Mouse (Mus musculus) hindbrain, embryonic 11.5 days (tissue): ENCODE data around the gene 4933424G06Rik. TPM values are rescaled to one million over a fixed set of nuclear protein-coding genes. Genes with fewer than 3 reads are reported as not detected.

ENCODE experiments used
- ATAC-seq: fragments of 200-750 bp; cut with Nextera tagmentation; 2 replicates; pipeline ENCODE4 v1.8.0; 2017; ENCODE audit warnings: mild to moderate bottlenecking, moderate TSS enrichment, moderate library complexity; ENCODE audit not compliant: low FRiP score
- DNase-seq: peaks from one replicate; pipeline ENCODE4 v3.0.0-alpha.2; 2015; ENCODE audit warnings: low spot score
- H3K27ac ChIP-seq: fragments of 300-500 bp; sonication (generic); 2 replicates; pipeline ENCODE4 v1.5.1; 2014; ENCODE audit warnings: mild to moderate bottlenecking, low read depth, low read length
- H3K27me3 ChIP-seq: fragments of 300-500 bp; sonication (generic); 2 replicates; pipeline ENCODE4 v1.6.1; 2014; ENCODE audit warnings: mild to moderate bottlenecking, low read length, moderate library complexity, mixed read lengths; ENCODE audit not compliant: control insufficient read depth, insufficient read depth
- H3K36me3 ChIP-seq: fragments of 300-500 bp; sonication (generic); 2 replicates; pipeline ENCODE4 v1.6.1; 2014; ENCODE audit warnings: mild to moderate bottlenecking, low read length, moderate library complexity, mixed read lengths; ENCODE audit not compliant: control insufficient read depth, insufficient read depth
- H3K4me1 ChIP-seq: fragments of 300-500 bp; sonication (generic); replicated peaks from 2 replicates; pipeline ENCODE4 v1.6.1; 2014; ENCODE audit warnings: low read length, mixed read lengths; ENCODE audit not compliant: control insufficient read depth, insufficient read depth
- H3K4me2 ChIP-seq: fragments of 300-500 bp; sonication (generic); replicated peaks from 2 replicates; pipeline ENCODE4 v1.6.1; 2014; ENCODE audit warnings: mild to moderate bottlenecking, low read depth, low read length
- H3K4me3 ChIP-seq: fragments of 300-500 bp; sonication (generic); 2 replicates; pipeline ENCODE4 v1.5.1; 2014; ENCODE audit warnings: low read depth, low read length
- H3K9ac ChIP-seq: fragments of 300-500 bp; sonication (generic); 2 replicates; pipeline ENCODE4 v1.6.1; 2014; ENCODE audit warnings: low read depth, low read length
- H3K9me3 ChIP-seq: fragments of 300-500 bp; sonication (generic); 2 replicates; pipeline ENCODE4 v1.6.1; 2016; ENCODE audit warnings: low read length; ENCODE audit not compliant: control insufficient read depth
- WGBS: fragments of 180-500 bp; shearing (Covaris S2); extraction: QIAGEN DNeasy Blood & Tissue Kit; methylation state at CpG from one replicate; pipeline ENCODE4 v1.1.7; 2014; 5-methylcytosine and 5-hydroxymethylcytosine counted together
- polyA plus RNA-seq: library from polyadenylated mRNA; unstranded; fragments of >200 nt; fragmentation: Nextera tagmentation; extraction: Ambion mirVana; gene quantifications from 2 replicates; pipeline ENCODE4 v1.2.1, GENCODE M21; 2014

4933424G06Rik gene
- polyA plus RNA-seq, 1 experiment from 2014 or later, result 0.19 TPM

DNA sequence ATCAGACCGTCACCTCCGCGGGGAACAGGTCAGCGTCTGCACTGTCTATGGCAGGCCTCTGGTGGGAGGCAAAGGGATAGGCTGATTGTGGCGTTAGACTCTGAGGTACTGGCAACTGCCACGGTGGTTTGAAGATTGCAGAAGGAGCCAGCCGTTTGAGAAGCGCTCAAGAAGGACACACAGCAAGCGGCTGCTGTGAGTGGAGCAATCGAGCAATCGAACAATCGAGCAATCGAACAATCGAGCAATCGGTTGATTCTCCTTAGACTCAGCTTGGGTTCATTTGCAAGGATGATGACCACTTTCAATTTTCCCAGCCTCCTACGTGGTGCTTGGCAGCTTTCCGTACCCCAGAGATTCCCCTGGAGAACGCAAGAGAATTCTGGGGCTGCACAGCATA is 49.1 kb downstream of the 4933424G06Rik start:
- no peak overlapping the region for H3K9ac ChIP-seq
- no peak overlapping the region for H3K27ac ChIP-seq
- H3K27me3 ChIP-seq, result no peaks in the 10 kb centered on the region
- no peak overlapping the region for H3K4me2 ChIP-seq
- no peaks in the 10 kb centered on the region for H3K36me3 ChIP-seq
- no peaks in the 10 kb centered on the region for H3K4me1 ChIP-seq
- H3K9me3 ChIP-seq, result no peaks in the 10 kb centered on the region
- DNase-seq (no peak), ATAC-seq (no peak)
- no peak overlapping the region for H3K4me3 ChIP-seq
- WGBS, result 88% methylated on average over 18 of the region's 18 CpGs

DNA sequence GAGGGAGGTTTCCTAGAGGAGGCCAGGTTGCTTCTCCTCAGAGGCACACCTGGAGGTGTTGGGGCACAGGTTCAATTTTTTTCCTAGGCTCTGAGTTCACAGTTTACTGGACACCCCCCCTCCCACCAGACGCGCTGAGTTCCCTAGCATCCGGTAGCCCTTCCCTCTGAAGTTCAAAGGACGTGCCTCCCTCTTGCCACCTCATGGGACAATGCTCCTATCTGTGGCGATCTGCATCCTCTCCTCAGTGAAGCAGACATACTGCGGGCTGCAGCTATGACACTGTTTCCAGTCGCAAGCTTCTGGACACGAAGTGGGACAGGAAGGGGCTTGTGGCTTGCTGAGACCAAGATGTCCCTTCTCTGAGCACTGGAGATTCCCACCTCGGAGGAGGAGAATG is 50.5 kb downstream of the 4933424G06Rik start:
- 85% methylated on average over 9 of the region's 9 CpGs for WGBS

GRCm38 (mm10) chr1:36761061-36761460 is 51.1 kb downstream of the 4933424G06Rik start:
- no peaks in the 10 kb centered on the region for H3K36me3 ChIP-seq
- WGBS, result 88% methylated on average over 8 of the region's 8 CpGs
- no peak overlapping the region for H3K9ac ChIP-seq

More for the DNA sequence above, 50.5 kb downstream of the 4933424G06Rik start:
- no peak for DNase-seq
- H3K36me3 ChIP-seq, result no peaks in the 10 kb centered on the region
- no peak overlapping the region for H3K4me3 ChIP-seq
- H3K4me2 ChIP-seq, result no peak overlapping the region
- no peaks in the 10 kb centered on the region for H3K27me3 ChIP-seq
- no peak overlapping the region for H3K27ac ChIP-seq
- H3K9ac ChIP-seq, result no peak overlapping the region
- no peaks in the 10 kb centered on the region for H3K4me1 ChIP-seq
- no peaks in the 10 kb centered on the region for H3K9me3 ChIP-seq
- ATAC-seq, result no peak

GRCm38 (mm10) chr1:36761568-36761967 is 51.6 kb downstream of the 4933424G06Rik start, which contains the start of gene Zap70:
TSS of gene Zap70 (plus strand) at chr1:36761798.
- no peak for DNase-seq
- 80% methylated on average over 11 of the region's 11 CpGs for WGBS

More at GRCm38 (mm10) chr1:36761061-36761460, 51.1 kb downstream of the 4933424G06Rik start:
- H3K9me3 ChIP-seq, result no peaks in the 10 kb centered on the region
- no peak for DNase-seq
- no peak overlapping the region for H3K4me2 ChIP-seq
- H3K4me1 ChIP-seq, result no peaks in the 10 kb centered on the region
- no peak for ATAC-seq
- no peaks in the 10 kb centered on the region for H3K27me3 ChIP-seq
- no peak overlapping the region for H3K27ac ChIP-seq
- no peak overlapping the region for H3K4me3 ChIP-seq

DNA sequence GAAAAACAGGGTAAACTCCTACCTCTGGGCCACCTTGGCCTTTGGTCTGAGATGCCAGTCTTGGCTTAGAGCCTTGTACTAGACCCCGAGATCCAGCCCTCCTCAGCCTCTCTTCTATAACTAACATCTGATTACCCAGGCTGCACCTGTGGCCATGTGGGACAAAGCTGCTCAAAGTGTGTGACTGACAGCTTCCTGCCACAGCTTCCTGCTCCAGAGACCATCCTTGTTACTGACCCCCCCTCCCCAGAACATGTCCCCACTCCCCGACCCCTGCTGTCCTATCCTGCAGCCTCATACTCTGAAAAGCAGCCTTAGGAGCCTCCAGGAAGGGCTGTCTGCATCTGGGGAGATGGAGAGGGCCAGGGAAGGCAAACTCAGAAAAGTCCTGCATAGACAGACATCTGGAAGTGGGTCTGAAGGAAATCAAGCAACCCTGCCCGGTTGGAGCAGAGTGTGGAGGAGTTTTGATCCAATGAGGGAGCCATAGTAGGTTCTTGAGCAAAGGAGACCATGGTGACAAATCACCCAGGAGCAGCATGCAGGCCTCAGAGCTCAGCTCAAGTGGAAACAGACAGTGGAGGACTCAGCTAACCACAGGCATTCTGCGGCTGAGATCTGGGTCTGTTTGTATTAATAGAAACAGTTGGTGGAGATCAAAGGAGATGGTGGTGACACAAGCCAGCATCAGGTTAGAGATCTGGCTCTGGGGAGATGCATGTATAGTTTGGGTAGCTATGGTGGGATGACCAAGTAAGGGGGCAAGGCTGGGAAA is 56.7 kb downstream of the 4933424G06Rik start:
- DNase-seq (no peak), ATAC-seq (no peak)
- H3K36me3 ChIP-seq, result no peaks in the 10 kb centered on the region
- H3K4me1 ChIP-seq, result 0 out of 2 replicates have a peak, but pooled peaks cover 3% of the 10 kb centered on the region
- WGBS, result 76% methylated on average over 4 of the region's 4 CpGs
- no peak overlapping the region for H3K4me2 ChIP-seq
- no peaks in the 10 kb centered on the region for H3K9me3 ChIP-seq
- no peak overlapping the region for H3K27ac ChIP-seq
- no peak overlapping the region for H3K9ac ChIP-seq
- peaks cover 5% of the 10 kb centered on the region; the same call in 1 of the 2 replicates for H3K27me3 ChIP-seq
- no peak overlapping the region for H3K4me3 ChIP-seq

More at GRCm38 (mm10) chr1:36761568-36761967, 51.6 kb downstream of the 4933424G06Rik start, which contains the start of gene Zap70:
- H3K27ac ChIP-seq, result no peak within 1 kb of the TSS
- H3K4me3 ChIP-seq, result no peak within 1 kb of the TSS
- H3K4me1 ChIP-seq, result no peaks in the 10 kb centered on the region
- no peaks in the 10 kb centered on the region for H3K9me3 ChIP-seq
- H3K4me2 ChIP-seq, result no peak within 1 kb of the TSS
- ATAC-seq, result no peak
- H3K9ac ChIP-seq, result no peak within 1 kb of the TSS
- H3K36me3 ChIP-seq, result no peaks in the 10 kb centered on the region
- H3K27me3 ChIP-seq, result no peaks in the 10 kb centered on the region

DNA sequence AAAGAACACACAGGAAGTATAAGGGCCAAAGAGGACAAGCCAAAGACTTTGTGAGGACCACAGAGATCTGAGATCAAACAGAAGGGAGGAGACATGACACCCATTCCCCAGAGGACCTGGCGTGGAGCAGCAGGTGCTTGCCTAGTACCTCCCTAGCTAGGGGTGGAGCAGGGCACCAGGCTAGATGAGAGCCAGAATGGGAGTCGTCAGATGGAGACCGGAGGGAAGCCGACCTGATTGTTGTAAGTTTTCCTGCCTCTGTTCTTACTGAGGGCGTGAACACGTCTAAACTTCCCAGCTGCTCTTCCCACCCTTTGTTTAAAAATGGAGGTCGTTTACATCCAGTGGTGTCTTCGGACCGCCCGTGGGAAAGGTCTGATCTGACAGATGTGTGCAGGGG is 57.4 kb downstream of the 4933424G06Rik start:
- no peak overlapping the region for H3K27ac ChIP-seq
- no peak overlapping the region for H3K4me2 ChIP-seq
- H3K36me3 ChIP-seq, result no peaks in the 10 kb centered on the region
- H3K9ac ChIP-seq, result no peak overlapping the region
- DNase-seq, result no peak
- 53% methylated on average over 10 of the region's 10 CpGs for WGBS
- H3K4me3 ChIP-seq, result no peak overlapping the region
- no peak for ATAC-seq
- no peaks in the 10 kb centered on the region for H3K9me3 ChIP-seq
- peaks cover 5% of the 10 kb centered on the region; the same call in 1 of the 2 replicates for H3K27me3 ChIP-seq
- H3K4me1 ChIP-seq, result 0 out of 2 replicates have a peak, but pooled peaks cover 3% of the 10 kb centered on the region

DNA sequence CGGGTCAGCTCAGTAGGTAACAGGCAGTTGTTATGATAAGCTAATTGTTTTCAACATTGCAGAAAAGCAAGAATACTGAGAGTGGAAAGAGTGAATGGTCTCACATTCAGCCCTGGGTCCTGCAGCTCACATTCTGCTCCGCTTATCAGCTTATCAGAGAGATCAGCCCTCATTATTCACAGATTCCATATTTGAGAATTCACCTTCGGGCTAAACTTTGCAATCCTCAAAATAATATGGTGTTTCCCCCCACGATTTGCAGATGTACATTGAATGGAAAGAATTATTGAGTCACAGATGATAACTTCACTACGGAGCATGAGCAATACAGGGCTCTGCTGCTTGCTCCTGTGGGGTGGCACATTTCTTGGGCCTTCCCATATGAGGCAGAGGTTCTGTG is 58.8 kb downstream of the 4933424G06Rik start:
- no peak for ATAC-seq
- WGBS, result 84% methylated on average over 5 of the region's 5 CpGs
- H3K9ac ChIP-seq, result no peak overlapping the region

DNA sequence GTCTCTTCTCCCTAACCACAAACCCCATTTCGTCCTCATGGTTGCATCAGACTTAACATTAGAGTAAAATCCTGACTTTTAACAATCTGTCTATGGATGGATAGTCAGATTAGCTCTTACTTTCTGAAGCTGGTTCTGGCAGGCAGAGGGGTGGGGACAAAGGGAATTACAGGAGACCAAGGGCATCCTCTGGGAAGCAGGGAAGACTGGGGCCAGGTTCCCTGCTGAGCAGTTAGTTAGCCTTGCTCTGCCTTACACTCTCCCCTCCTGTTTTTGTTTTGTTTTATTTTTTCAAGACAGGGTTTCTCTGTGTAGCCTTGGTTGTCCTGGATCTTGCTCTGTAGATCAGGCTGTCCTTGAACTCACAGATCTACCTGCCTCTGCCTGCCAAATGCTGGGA is 60.0 kb downstream of the 4933424G06Rik start:
- H3K9me3 ChIP-seq, result no peaks in the 10 kb centered on the region
- H3K9ac ChIP-seq, result no peak overlapping the region
- 0 out of 2 replicates have a peak, but pooled peaks cover 3% of the 10 kb centered on the region for H3K4me1 ChIP-seq
- DNase-seq (no peak), ATAC-seq (no peak)
- no peak overlapping the region for H3K4me2 ChIP-seq
- WGBS, result 91% methylated on average over 1 of the region's 1 CpGs
- H3K36me3 ChIP-seq, result no peaks in the 10 kb centered on the region
- no peak overlapping the region for H3K27ac ChIP-seq
- no peak overlapping the region for H3K4me3 ChIP-seq
- H3K27me3 ChIP-seq, result peaks cover 5% of the 10 kb centered on the region; the same call in 1 of the 2 replicates

More for the DNA sequence above, 58.8 kb downstream of the 4933424G06Rik start:
- 0 out of 2 replicates have a peak, but pooled peaks cover 3% of the 10 kb centered on the region for H3K4me1 ChIP-seq
- H3K4me2 ChIP-seq, result no peak overlapping the region
- DNase-seq, result no peak
- H3K27me3 ChIP-seq, result peaks cover 5% of the 10 kb centered on the region; the same call in 1 of the 2 replicates
- H3K36me3 ChIP-seq, result no peaks in the 10 kb centered on the region
- H3K9me3 ChIP-seq, result no peaks in the 10 kb centered on the region
- no peak overlapping the region for H3K27ac ChIP-seq
- H3K4me3 ChIP-seq, result no peak overlapping the region
